Mouse (Mus musculus) embryonic fibroblast, embryonic 13.5 days (primary cell): Measurements from ENCODE around the gene Cideb.

Source experiments
- CTCF ChIP-seq: IDR thresholded peaks from 2 replicates; pipeline ENCODE4 v1.5.1; 2011; ENCODE audit warnings: mild to moderate bottlenecking, control low read depth, low read length, moderate library complexity, borderline replicate concordance; ENCODE audit not compliant: insufficient read depth
- POLR2A ChIP-seq: IDR thresholded peaks from 2 replicates; pipeline ENCODE4 v1.6.1; 2011; ENCODE audit warnings: low read depth, mild to moderate bottlenecking, control low read depth, low read length, moderate library complexity

- TF ChIP-seq CTCF (no peak), POLR2A (no peak)
Observed at GRCm38 (mm10) chr14:55737086-55737687, 21.1 kb downstream of the Cideb start.
